Mouse (Mus musculus): ENCODE data around the gene Wdr62. TPM values are rescaled to one million over a fixed set of nuclear protein-coding genes. Genes with fewer than 3 reads are reported as not detected.
A peak's percentile ranks its signal among the peaks of the same experiment; 100 is the strongest.

The Wdr62 gene
- polyA plus RNA-seq, 1 experiment from 2014 or later: 10.5 TPM

GRCm38 (mm10) chr7:30322285-30322667 lies 42.1 kb upstream of the Wdr62 start:
- peak overlapping the region; percentile 81 for H3K27ac ChIP-seq (ENCODE audit: low read depth)
- no peaks in the 10 kb centered on the region for H3K36me3 ChIP-seq (ENCODE audit: control insufficient read depth, insufficient read depth, low read length)
- ATAC-seq (replicated peaks; ENCODE audit: low FRiP score, low TSS enrichment, low read depth) (peak; percentile 99), DNase-seq (ENCODE audit: low spot score) (peak; percentile 93)
- under 1% methylated on average over 20 of the region's 20 CpGs for WGBS
- H3K4me1 ChIP-seq (replicated peaks; ENCODE audit: control insufficient read depth, insufficient read depth, low read length): peaks cover 13% of the 10 kb centered on the region
- H3K4me2 ChIP-seq (ENCODE audit: low read length): peak overlapping the region; percentile 74
- peak overlapping the region; percentile 71 for H3K9ac ChIP-seq (ENCODE audit: low read length)
- H3K4me3 ChIP-seq (ENCODE audit: low read depth, low read length): peak overlapping the region; percentile 68
- H3K27me3 ChIP-seq (replicated peaks; ENCODE audit: control insufficient read depth, insufficient read depth, low read length): no peaks in the 10 kb centered on the region
- H3K9me3 ChIP-seq (ENCODE audit: control insufficient read depth, low read length): no peaks in the 10 kb centered on the region

DNA sequence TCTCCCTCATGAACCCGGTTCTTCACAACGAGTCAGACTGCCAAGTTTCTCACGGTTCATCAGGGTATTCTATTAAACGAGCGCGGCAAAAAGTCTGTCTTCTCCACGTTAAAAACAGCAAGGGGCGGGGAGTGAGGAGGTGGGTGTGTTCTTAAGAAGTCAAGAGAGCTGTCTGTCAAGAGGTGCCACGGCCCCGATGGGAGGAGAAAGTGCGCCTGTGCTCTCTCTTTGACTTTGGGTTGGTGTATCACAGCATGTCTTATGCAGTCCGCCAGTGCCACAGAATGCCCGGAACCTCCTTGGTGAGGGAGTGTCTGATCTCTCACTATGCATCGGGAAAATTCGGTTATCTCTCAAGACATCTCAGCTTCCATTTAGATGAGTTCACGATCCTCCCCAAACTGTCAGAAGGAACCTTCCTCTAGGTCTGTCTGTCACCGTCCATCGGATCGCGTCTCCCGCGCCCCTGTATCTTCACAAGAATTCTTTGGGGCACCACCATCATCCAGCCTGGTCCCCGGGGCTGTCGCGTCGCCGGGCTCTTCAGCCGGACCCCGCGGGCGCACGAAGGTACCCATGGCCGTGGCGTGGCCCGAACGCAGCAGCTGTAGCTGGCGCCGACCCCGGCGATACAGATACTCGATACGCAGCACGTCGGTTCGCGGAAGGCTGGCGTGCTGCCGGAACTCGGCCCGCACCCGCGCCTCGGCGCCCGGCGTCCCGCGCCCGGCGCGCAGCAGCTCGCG lies 41.5 kb upstream of the Wdr62 start, which contains the start of gene E130208F15Rik:
Gene E130208F15Rik (plus strand): TSS at position 202 of the 746 bp plus-strand sequence.
- Histone ChIP-seq H3K9me3 (ENCODE audit: control insufficient read depth, low read length) (no peaks in the 10 kb centered on the region), H3K4me2 (ENCODE audit: low read length) (peak within 1 kb of the TSS; percentile 74), H3K36me3 (ENCODE audit: control insufficient read depth, insufficient read depth, low read length) (0 out of 2 replicates have a peak, but pooled peaks cover 4% of the 10 kb centered on the region), H3K27me3 (replicated peaks; ENCODE audit: control insufficient read depth, insufficient read depth, low read length) (no peaks in the 10 kb centered on the region), H3K27ac (ENCODE audit: low read depth) (peak within 1 kb of the TSS; percentile 81), H3K9ac (ENCODE audit: low read length) (peak within 1 kb of the TSS; percentile 71), H3K4me3 (ENCODE audit: low read depth, low read length) (peak within 1 kb of the TSS; percentile 68), H3K4me1 (replicated peaks; ENCODE audit: control insufficient read depth, insufficient read depth, low read length) (peaks cover 13% of the 10 kb centered on the region)
- DNase-seq (ENCODE audit: low spot score) (peak; percentile 78), ATAC-seq (replicated peaks; ENCODE audit: low FRiP score, low TSS enrichment, low read depth) (peak; percentile 63)
- WGBS: under 1% methylated on average over 63 of the region's 63 CpGs

DNA sequence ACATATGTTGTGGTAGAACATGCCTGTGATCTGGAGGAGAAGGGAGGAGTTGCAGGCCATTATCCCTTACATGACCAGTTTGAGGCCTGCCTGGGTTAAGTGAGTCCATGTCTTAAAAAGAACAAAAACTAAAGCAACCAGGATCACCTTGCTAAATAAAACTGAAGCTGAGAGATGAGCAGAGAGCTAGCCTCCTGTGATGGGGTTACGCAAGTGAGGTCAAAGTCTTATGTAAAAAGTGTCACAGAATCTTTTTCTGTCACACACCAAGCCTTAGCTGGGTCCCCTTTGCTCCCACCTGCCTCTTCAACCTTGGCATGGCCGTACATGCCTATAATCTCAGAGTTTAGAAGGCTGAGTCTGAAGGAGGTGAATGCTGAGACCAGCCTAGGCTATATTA lies 40.7 kb upstream of the Wdr62 start:
- peak overlapping the region; percentile 68; the same call in 1 of the 2 replicates for H3K4me3 ChIP-seq (ENCODE audit: low read depth, low read length)
- H3K27ac ChIP-seq (ENCODE audit: low read depth): no peak overlapping the region
- ATAC-seq (replicated peaks; ENCODE audit: low FRiP score, low TSS enrichment, low read depth) (no peak), DNase-seq (ENCODE audit: low spot score) (no peak)
- whole genome bisulfite sequencing: 76% methylated on average over 2 of the region's 2 CpGs
- no peaks in the 10 kb centered on the region for H3K27me3 ChIP-seq (replicated peaks; ENCODE audit: control insufficient read depth, insufficient read depth, low read length)
- 0 out of 2 replicates have a peak, but pooled peaks cover 7% of the 10 kb centered on the region for H3K36me3 ChIP-seq (ENCODE audit: control insufficient read depth, insufficient read depth, low read length)
- peak overlapping the region; percentile 74 for H3K4me2 ChIP-seq (ENCODE audit: low read length)
- peak overlapping the region; percentile 71 for H3K9ac ChIP-seq (ENCODE audit: low read length)
- no peaks in the 10 kb centered on the region for H3K9me3 ChIP-seq (ENCODE audit: control insufficient read depth, low read length)
- H3K4me1 ChIP-seq (replicated peaks; ENCODE audit: control insufficient read depth, insufficient read depth, low read length): peaks cover 15% of the 10 kb centered on the region

GRCm38 (mm10) chr7:30318142-30318541 lies 37.9 kb upstream of the Wdr62 start:
- 92% methylated on average over 3 of the region's 3 CpGs for WGBS

DNA sequence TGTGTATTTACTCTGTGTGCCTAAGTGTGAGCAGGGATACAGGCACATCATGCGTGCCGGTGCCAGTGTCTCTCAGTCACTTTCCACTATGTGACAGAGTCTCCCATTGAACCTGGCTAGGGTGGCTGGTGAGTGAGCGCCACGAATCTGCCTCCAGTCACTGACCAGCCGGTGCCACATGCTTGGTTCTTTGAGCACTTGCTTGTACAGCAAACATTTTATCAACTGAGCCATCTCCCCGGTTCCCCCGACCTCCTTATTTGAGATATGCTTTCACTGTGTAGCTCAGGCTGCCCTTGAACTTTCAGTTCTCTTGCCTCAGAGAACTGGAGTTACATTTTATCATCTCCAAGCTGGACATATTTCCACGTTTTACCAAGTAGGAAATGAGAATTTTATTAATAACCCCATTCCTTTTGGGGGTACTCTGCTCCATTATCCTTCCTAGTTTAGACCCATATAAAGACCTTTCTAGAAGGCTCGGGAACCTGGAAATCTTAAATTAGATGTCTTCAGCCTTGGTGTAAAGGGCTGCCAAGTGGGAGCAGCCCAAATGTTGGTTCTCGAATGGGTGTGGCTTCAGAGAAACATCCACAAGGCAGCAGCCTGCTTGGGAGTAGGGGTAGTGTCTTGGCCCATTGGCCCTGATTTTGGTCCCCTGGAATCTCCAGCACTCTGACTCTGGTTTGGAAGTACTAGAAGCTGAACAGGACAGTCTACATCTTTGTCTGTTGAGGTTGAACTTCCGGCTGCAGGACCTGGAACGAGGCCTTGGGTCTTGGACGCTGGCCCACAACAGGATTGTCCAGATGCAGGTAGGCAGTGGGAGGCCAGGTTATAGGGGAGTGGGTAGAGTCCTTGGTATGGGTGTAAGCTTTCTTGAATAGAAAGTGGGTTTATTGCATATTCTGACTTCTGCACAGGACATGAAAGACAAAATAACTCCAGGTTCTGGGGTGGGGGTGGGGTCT lies 35.6 kb upstream of the Wdr62 start:
- Histone ChIP-seq H3K4me2 (ENCODE audit: low read length) (peak overlapping the region; percentile 49), H3K27ac (ENCODE audit: low read depth) (no peak overlapping the region), H3K9ac (ENCODE audit: low read length) (no peak overlapping the region; the same call in 1 of the 2 replicates), H3K36me3 (ENCODE audit: control insufficient read depth, insufficient read depth, low read length) (peaks cover 17% of the 10 kb centered on the region; the same call in 1 of the 2 replicates), H3K27me3 (replicated peaks; ENCODE audit: control insufficient read depth, insufficient read depth, low read length) (no peaks in the 10 kb centered on the region), H3K9me3 (ENCODE audit: control insufficient read depth, low read length) (no peaks in the 10 kb centered on the region), H3K4me3 (ENCODE audit: low read depth, low read length) (peak overlapping the region; percentile 36), H3K4me1 (replicated peaks; ENCODE audit: control insufficient read depth, insufficient read depth, low read length) (peaks cover 14% of the 10 kb centered on the region)
- ATAC-seq (replicated peaks; ENCODE audit: low FRiP score, low TSS enrichment, low read depth): no peak
- 67% methylated on average over 13 of the region's 13 CpGs for WGBS
- DNase-seq (ENCODE audit: low spot score): no peak

More at GRCm38 (mm10) chr7:30318142-30318541, 37.9 kb upstream of the Wdr62 start:
- H3K4me1 ChIP-seq (replicated peaks; ENCODE audit: control insufficient read depth, insufficient read depth, low read length): peaks cover 26% of the 10 kb centered on the region
- ATAC-seq (replicated peaks; ENCODE audit: low FRiP score, low TSS enrichment, low read depth) (no peak), DNase-seq (ENCODE audit: low spot score) (no peak)
- no peak overlapping the region for H3K27ac ChIP-seq (ENCODE audit: low read depth)
- no peak overlapping the region for H3K4me3 ChIP-seq (ENCODE audit: low read depth, low read length)
- H3K9ac ChIP-seq (ENCODE audit: low read length): no peak overlapping the region
- no peak overlapping the region for H3K4me2 ChIP-seq (ENCODE audit: low read length)
- H3K27me3 ChIP-seq (replicated peaks; ENCODE audit: control insufficient read depth, insufficient read depth, low read length): no peaks in the 10 kb centered on the region
- no peaks in the 10 kb centered on the region for H3K9me3 ChIP-seq (ENCODE audit: control insufficient read depth, low read length)
- 0 out of 2 replicates have a peak, but pooled peaks cover 7% of the 10 kb centered on the region for H3K36me3 ChIP-seq (ENCODE audit: control insufficient read depth, insufficient read depth, low read length)

DNA sequence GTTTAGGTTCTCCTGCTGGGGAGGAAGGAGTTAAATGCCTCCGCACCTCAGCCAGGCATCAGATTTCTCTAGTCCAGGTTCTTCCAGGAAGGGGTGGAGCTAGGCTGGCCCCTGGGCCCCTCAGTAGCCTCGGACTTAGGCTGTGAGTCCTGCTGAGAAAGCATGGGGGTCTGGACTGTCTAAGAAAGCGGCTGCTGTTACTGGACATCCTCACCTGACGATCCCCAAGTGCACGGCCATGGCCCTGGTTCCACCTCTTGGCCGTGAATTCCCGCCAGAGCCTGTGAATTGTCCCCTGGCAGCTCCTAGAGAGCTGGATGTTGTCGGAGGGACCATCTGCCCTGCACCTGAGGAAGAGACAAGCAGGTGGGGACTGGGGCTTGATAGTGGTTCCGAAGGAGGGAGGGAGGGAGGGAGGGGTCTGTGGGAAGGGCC lies 34.5 kb upstream of the Wdr62 start, which contains the start of gene Syne4:
Gene Syne4 (plus strand): TSS at position 87 of the 435 bp plus-strand sequence.
- H3K27ac ChIP-seq (ENCODE audit: low read depth): no peak within 1 kb of the TSS
- ATAC-seq (replicated peaks; ENCODE audit: low FRiP score, low TSS enrichment, low read depth) (peak; percentile 68), DNase-seq (ENCODE audit: low spot score) (peak; percentile 75)
- peak within 1 kb of the TSS; percentile 50 for H3K9ac ChIP-seq (ENCODE audit: low read length)
- no peaks in the 10 kb centered on the region for H3K9me3 ChIP-seq (ENCODE audit: control insufficient read depth, low read length)
- peak within 1 kb of the TSS; percentile 36 for H3K4me3 ChIP-seq (ENCODE audit: low read depth, low read length)
- H3K36me3 ChIP-seq (ENCODE audit: control insufficient read depth, insufficient read depth, low read length): peaks cover 19% of the 10 kb centered on the region; the same call in 1 of the 2 replicates
- H3K27me3 ChIP-seq (replicated peaks; ENCODE audit: control insufficient read depth, insufficient read depth, low read length): no peaks in the 10 kb centered on the region
- peaks cover 19% of the 10 kb centered on the region for H3K4me1 ChIP-seq (replicated peaks; ENCODE audit: control insufficient read depth, insufficient read depth, low read length)
- under 1% methylated on average over 9 of the region's 9 CpGs for WGBS
- H3K4me2 ChIP-seq (ENCODE audit: low read length): peak within 1 kb of the TSS; percentile 49

DNA sequence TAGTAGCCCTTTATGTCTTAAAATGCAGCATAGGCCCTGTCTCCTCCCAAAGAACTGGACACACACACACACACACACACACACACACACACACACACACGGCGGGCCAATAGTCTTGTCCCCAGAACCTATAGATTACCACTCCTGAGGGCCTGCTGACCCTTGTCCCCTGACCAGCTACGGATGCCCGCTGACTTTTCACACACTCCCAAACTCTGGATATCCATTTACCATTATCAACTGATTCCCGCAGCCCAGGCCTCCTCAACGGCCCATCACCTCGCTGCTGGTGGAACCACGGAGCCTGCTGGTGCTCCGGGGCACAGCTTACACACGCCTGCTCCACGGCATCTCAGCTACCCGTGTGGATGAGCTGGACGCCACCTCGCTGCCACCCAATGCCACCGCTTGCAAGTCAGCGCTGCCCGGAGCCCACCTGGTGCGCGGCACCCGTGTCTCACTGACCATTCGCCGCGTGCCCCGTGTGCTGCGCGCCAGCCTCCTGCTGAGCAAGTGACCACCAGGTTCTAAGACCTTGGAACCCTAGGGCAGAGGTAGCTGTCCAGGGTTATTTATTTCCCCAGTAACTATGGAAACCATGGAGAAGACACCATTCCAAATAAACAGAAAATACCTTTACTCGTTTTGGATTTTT lies 33.6 kb upstream of the Wdr62 start:
- no peak overlapping the region for H3K9ac ChIP-seq (ENCODE audit: low read length)
- peaks cover 26% of the 10 kb centered on the region for H3K4me1 ChIP-seq (replicated peaks; ENCODE audit: control insufficient read depth, insufficient read depth, low read length)
- peaks cover 19% of the 10 kb centered on the region; the same call in 1 of the 2 replicates for H3K36me3 ChIP-seq (ENCODE audit: control insufficient read depth, insufficient read depth, low read length)
- H3K9me3 ChIP-seq (ENCODE audit: control insufficient read depth, low read length): no peaks in the 10 kb centered on the region
- H3K27me3 ChIP-seq (replicated peaks; ENCODE audit: control insufficient read depth, insufficient read depth, low read length): no peaks in the 10 kb centered on the region
- no peak overlapping the region for H3K27ac ChIP-seq (ENCODE audit: low read depth)
- H3K4me3 ChIP-seq (ENCODE audit: low read depth, low read length): no peak overlapping the region
- DNase-seq (ENCODE audit: low spot score) (no peak), ATAC-seq (replicated peaks; ENCODE audit: low FRiP score, low TSS enrichment, low read depth) (no peak)
- WGBS: 44% methylated on average over 27 of the region's 27 CpGs
- H3K4me2 ChIP-seq (ENCODE audit: low read length): no peak overlapping the region

- Histone ChIP-seq H3K4me2 (ENCODE audit: low read length) (no peak overlapping the region), H3K9ac (ENCODE audit: low read length) (no peak overlapping the region), H3K9me3 (ENCODE audit: control insufficient read depth, low read length) (no peaks in the 10 kb centered on the region), H3K4me3 (ENCODE audit: low read depth, low read length) (no peak overlapping the region), H3K36me3 (ENCODE audit: control insufficient read depth, insufficient read depth, low read length) (peaks cover 27% of the 10 kb centered on the region), H3K4me1 (replicated peaks; ENCODE audit: control insufficient read depth, insufficient read depth, low read length) (peaks cover 26% of the 10 kb centered on the region), H3K27me3 (replicated peaks; ENCODE audit: control insufficient read depth, insufficient read depth, low read length) (no peaks in the 10 kb centered on the region), H3K27ac (ENCODE audit: low read depth) (no peak overlapping the region)
- DNase-seq (ENCODE audit: low spot score) (no peak), ATAC-seq (replicated peaks; ENCODE audit: low FRiP score, low TSS enrichment, low read depth) (no peak)
- WGBS: 85% methylated on average over 12 of the region's 12 CpGs
Measured at GRCm38 (mm10) chr7:30310136-30310535, 29.9 kb upstream of the Wdr62 start.

Measured in intestine, embryonic 14.5 days (tissue).